Comparison of ENCODE assay signal across 8 mouse cellular contexts in genomic region chr5:143567860-143568259, GRCm38 (mm10). TPM values are rescaled to one million over a fixed set of nuclear protein-coding genes. Genes with fewer than 3 reads are reported as not detected.
A peak's percentile ranks its signal among the peaks of the same experiment; 100 is the strongest.
DNase-seq lines count a peak whose midpoint lies in the region; ATAC-seq and TF ChIP-seq lines count a peak whose summit lies in the region.

No protein-coding gene starts in this region.

- TF ChIP-seq CTCF in MEL (IDR thresholded peaks at IDR 0.05 in 2 of 3, conservative IDR thresholded peaks at IDR 0.05 in 1 of 3; ENCODE audit: control insufficient read depth in 1 of 3, insufficient read depth in 1 of 3, low read depth in 2 of 3, low read length in 3 of 3, poor library complexity in 1 of 3, severe bottlenecking in 1 of 3): peak; percentile 95 to 99 (median 98); a peak in 5 of 6 replicates
- TF ChIP-seq CTCF in cerebellum, adult 2 months (IDR thresholded peaks at IDR 0.05; ENCODE audit: borderline replicate concordance, insufficient read depth, low read depth, low read length): peak; percentile 95
- TF ChIP-seq CTCF in liver, embryonic 14.5 days (IDR thresholded peaks at IDR 0.05; ENCODE audit: low read depth): peak; percentile 98

- H3K9ac ChIP-seq in MEL (ENCODE audit: control insufficient read depth, low read depth, low read length, poor library complexity, severe bottlenecking): peak overlapping the region; percentile 23
- peak overlapping the region; percentile 46 for H3K9ac ChIP-seq in liver, embryonic 14.5 days (replicated peaks)

- DNase-seq in B cell, adult 2 months: peak; percentile 86
- peak; percentile 93 for DNase-seq in MEL (ENCODE audit: low read depth, low spot score)
- DNase-seq in cerebellum, adult 2 months: peak; percentile 60 to 79
- DNase-seq in gastrocnemius, adult 18-20 months (ENCODE audit: low spot score): peak; percentile 87
- peak; percentile 85 to 94 for DNase-seq in kidney, postnatal 25 days
- peak; percentile 83 to 85 (median 85) for DNase-seq in liver, embryonic 14.5 days (ENCODE audit: low read depth in 3 of 3, low spot score in 3 of 3)
- peak; percentile 74 for DNase-seq in right cerebral cortex, adult 18-20 months
- DNase-seq in urinary bladder, adult 2 months (ENCODE audit: low spot score): peak; percentile 74

- no peak for TF ChIP-seq EP300 in MEL (IDR thresholded peaks at IDR 0.05; ENCODE audit: low read depth in 1 of 2, low read length in 2 of 2)
- no peak for TF ChIP-seq EP300 in liver, embryonic 14.5 days (IDR thresholded peaks at IDR 0.05; ENCODE audit: low read depth)

- H3K4me3 ChIP-seq in MEL (ENCODE audit: control insufficient read depth in 1 of 2, insufficient read depth in 1 of 2, low read depth in 2 of 2, low read length in 2 of 2): peak overlapping the region; percentile 10 to 34; a peak in 1 of 4 replicates
- H3K4me3 ChIP-seq in cerebellum, adult 2 months (replicated peaks; ENCODE audit: insufficient read depth, low read depth, low read length): no peak overlapping the region
- no peak overlapping the region; a peak in 1 of 4 replicates for H3K4me3 ChIP-seq in liver, embryonic 14.5 days (ENCODE audit: insufficient read depth in 1 of 2, low read depth in 2 of 2, low read length in 2 of 2)

- peak; percentile 49 for ATAC-seq in liver, embryonic 14.5 days (ENCODE audit: insufficient read depth)

- no peaks in the 10 kb centered on the region for H3K27me3 ChIP-seq in MEL (ENCODE audit: control insufficient read depth in 1 of 2, insufficient read depth in 2 of 2, low read length in 2 of 2)
- no peaks in the 10 kb centered on the region for H3K27me3 ChIP-seq in cerebellum, adult 2 months (ENCODE audit: control insufficient read depth, insufficient read depth, low read length)
- H3K27me3 ChIP-seq in liver, embryonic 14.5 days (ENCODE audit: control insufficient read depth, insufficient read depth, low read length): no peaks in the 10 kb centered on the region

- no peak for TF ChIP-seq POLR2A in MEL (IDR thresholded peaks at IDR 0.05; ENCODE audit: control insufficient read depth in 1 of 2, insufficient read depth in 1 of 2, low read depth in 1 of 2, low read length in 2 of 2, poor library complexity in 1 of 2)
- TF ChIP-seq POLR2A in cerebellum, adult 2 months (IDR thresholded peaks at IDR 0.05; ENCODE audit: borderline replicate concordance, insufficient read depth, low read length): no peak

- peaks cover 0 to 10% of the 10 kb centered on the region in 2 experiments; a peak in 2 of 4 replicates for H3K36me3 ChIP-seq in MEL (ENCODE audit: control insufficient read depth in 1 of 2, insufficient read depth in 2 of 2, low read length in 2 of 2)
- H3K36me3 ChIP-seq in liver, embryonic 14.5 days (replicated peaks; ENCODE audit: control insufficient read depth, insufficient read depth, low read depth): peaks cover 5% of the 10 kb centered on the region

- no peaks in the 10 kb centered on the region for H3K79me2 ChIP-seq in MEL (ENCODE audit: control insufficient read depth, insufficient read depth, low read length, poor library complexity)

- peaks cover 0 to 8% of the 10 kb centered on the region in 2 experiments; a peak in 3 of 4 replicates for H3K4me1 ChIP-seq in MEL (ENCODE audit: control insufficient read depth in 1 of 2, insufficient read depth in 2 of 2, low read length in 2 of 2)
- H3K4me1 ChIP-seq in cerebellum, adult 2 months (ENCODE audit: control insufficient read depth, insufficient read depth, low read length): no peaks in the 10 kb centered on the region
- peaks cover 11 to 14% of the 10 kb centered on the region in 2 experiments for H3K4me1 ChIP-seq in liver, embryonic 14.5 days (replicated peaks; ENCODE audit: control insufficient read depth in 2 of 2, insufficient read depth in 2 of 2, low read length in 1 of 2)

- TF ChIP-seq RAD21 in MEL (IDR thresholded peaks at IDR 0.05; ENCODE audit: low read depth, low read length): peak; percentile 100

- H3K9me3 ChIP-seq in MEL (replicated peaks; ENCODE audit: insufficient read depth, low read length): no peaks in the 10 kb centered on the region
- H3K9me3 ChIP-seq in liver, embryonic 14.5 days (ENCODE audit: control insufficient read depth, low read length): no peaks in the 10 kb centered on the region

- H3K4me2 ChIP-seq in liver, embryonic 14.5 days (ENCODE audit: low read depth): peak overlapping the region; percentile 67

- peak overlapping the region; percentile 64; the same call in 1 of the 2 replicates for H3K27ac ChIP-seq in MEL (ENCODE audit: control insufficient read depth, low read depth, low read length)
- no peak overlapping the region for H3K27ac ChIP-seq in cerebellum, adult 2 months (ENCODE audit: insufficient read depth, low read length)
- peak overlapping the region; percentile 99 for H3K27ac ChIP-seq in liver, embryonic 14.5 days

- WGBS in cerebellum, adult 2 months: 21% methylated on average over 6 of the region's 6 CpGs
- 6% methylated on average over 6 of the region's 6 CpGs for WGBS in liver, embryonic 14.5 days (ENCODE audit: insufficient replicate concordance)

TF ChIP-seq in MEL, 35 proteins besides CTCF, POLR2A, EP300 and RAD21:
- TF ChIP-seq ZKSCAN1 (IDR thresholded peaks at IDR 0.05; ENCODE audit: low read depth, low read length) (no peak), ZC3H11A (IDR thresholded peaks at IDR 0.05; ENCODE audit: low read depth, low read length) (peak; percentile 99), SIN3A (IDR thresholded peaks at IDR 0.05; ENCODE audit: low read length) (peak; percentile 77), CHD2 (IDR thresholded peaks at IDR 0.05; ENCODE audit: low read length) (no peak), ELF1 (IDR thresholded peaks at IDR 0.05; ENCODE audit: low read depth, low read length) (peak; percentile 38; the same call in 1 of the 2 replicates), BHLHE40 (IDR thresholded peaks at IDR 0.05; ENCODE audit: borderline replicate concordance, low read depth, low read length) (0 out of 2 replicates have a peak, but pooled peaks have one; percentile 38), MAFK (IDR thresholded peaks at IDR 0.05; ENCODE audit: borderline replicate concordance, low read depth, low read length) (no peak), POLR2AphosphoS2 (IDR thresholded peaks at IDR 0.05; ENCODE audit: low read length) (no peak), ZNF384 (IDR thresholded peaks at IDR 0.05; ENCODE audit: low read depth, low read length) (0 out of 2 replicates have a peak, but pooled peaks have one; percentile 40), MXI1 (IDR thresholded peaks at IDR 0.05; ENCODE audit: low read depth, low read length) (no peak), TBP (IDR thresholded peaks at IDR 0.05; ENCODE audit: low read depth, low read length) (no peak), USF2 (IDR thresholded peaks at IDR 0.05; ENCODE audit: borderline replicate concordance in 1 of 2, insufficient read depth in 1 of 2, low read depth in 1 of 2, low read length in 2 of 2) (no peak), SMC3 (IDR thresholded peaks at IDR 0.05; ENCODE audit: low read depth, low read length) (peak; percentile 99), JUND (IDR thresholded peaks at IDR 0.05; ENCODE audit: low read depth, low read length) (peak; percentile 36; the same call in 1 of the 2 replicates), MYC (IDR thresholded peaks at IDR 0.05; ENCODE audit: low read depth, low read length) (0 out of 2 replicates have a peak, but pooled peaks have one; percentile 48), MYB (IDR thresholded peaks at IDR 0.05; ENCODE audit: low read depth, low read length) (no peak)
TF ChIP-seq in MEL: peak in this region for 8.

RNA-seq across cellular contexts. Expression of gene Rac1, which starts 40.0 kb away (rescaled TPM):
- total RNA-seq in MEL (2012; rRNA removed): 134 and 148 TPM in 2 replicates
- polyA plus RNA-seq in MEL (2012; ENCODE audit: insufficient read depth in 1 of 2, insufficient read length in 2 of 2, low read depth in 1 of 2, low replicate concordance in 2 of 2, missing spikeins in 1 of 2): 100 to 1,000 TPM; 105 to 251 TPM
- 557 and 572 TPM in 2 replicates for polyA plus RNA-seq in cerebellum, adult 2 months (2012; rRNA removed)
- 100 to 1,000 TPM; 225 to 239 TPM for total RNA-seq in gastrocnemius, adult 18-20 months (2021)
- 53.9 and 115 TPM in 2 replicates for polyA plus RNA-seq in liver, embryonic 14.5 days (2012; rRNA removed)
- polyA plus RNA-seq in liver, embryonic 14.5 days (2014; fragmentation: Nextera tagmentation; extraction: Ambion mirVana): 146 and 161 TPM in 2 replicates
- polyA plus RNA-seq in urinary bladder, adult 2 months (2012; rRNA removed): 441 and 475 TPM in 2 replicates

RNA-seq across cellular contexts. Expression of gene Cyth3, which starts 54.4 kb away (rescaled TPM):
- 32.8 and 41.1 TPM in 2 replicates for total RNA-seq in MEL (2012; rRNA removed)
- polyA plus RNA-seq in MEL (2012; ENCODE audit: insufficient read depth in 1 of 2, insufficient read length in 2 of 2, low read depth in 1 of 2, low replicate concordance in 2 of 2, missing spikeins in 1 of 2): 10 to 100 TPM in 1 of 2 experiments, not detected in 1; 44.9 TPM
- polyA plus RNA-seq in cerebellum, adult 2 months (2012; rRNA removed): 39.8 and 41.3 TPM in 2 replicates
- 10 to 100 TPM; 10.1 to 12.1 TPM for total RNA-seq in gastrocnemius, adult 18-20 months (2021)
- polyA plus RNA-seq in liver, embryonic 14.5 days (2012; rRNA removed): 20.7 and 24.1 TPM in 2 replicates
- polyA plus RNA-seq in liver, embryonic 14.5 days (2014; fragmentation: Nextera tagmentation; extraction: Ambion mirVana): 28.1 and 33.5 TPM in 2 replicates
- polyA plus RNA-seq in urinary bladder, adult 2 months (2012; rRNA removed): 43.7 and 45.6 TPM in 2 replicates

Comparison
In these comparisons a context has a peak if more than half of its experiments do, and no peak if none do; other contexts are left out.
1. H3K4me3 ChIP-seq: peak in MEL (2 of 2); none in cerebellum, adult 2 months (single experiment) and liver, embryonic 14.5 days (0 of 2).
2. Peak in every context shown above with its lines, with median percentiles within 50 percentile points of each other: DNase-seq and CTCF ChIP-seq.